23 mouse cellular contexts compared by ENCODE assay signal in genomic region chr12:67325335-67325734, GRCm38 (mm10).
"Had no signal": no experiment of that assay in that cellular context is flagged by ENCODE, and none has a peak within 500 bp of the region (broad histone marks: within the 10 kb centered on the region; RNA-seq: fewer than 3 reads in every experiment).

No protein-coding gene starts in this region.

- ATAC-seq: hindbrain, postnatal 0 days; intestine, embryonic 16.5 days; liver, embryonic 12.5 days had no signal

- DNase-seq: gastrocnemius, postnatal 14 days; gastrocnemius, postnatal 36 days; heart, adult 11 months; heart, adult 2 months; heart, postnatal 14 days; heart, postnatal 36 days; kidney, adult 11 months; kidney, postnatal 10 days; kidney, postnatal 25 days; layer of hippocampus, adult 9-11 months; layer of hippocampus, postnatal 36 days; left cerebral cortex, postnatal 4 days had no signal

- H3K9me3 ChIP-seq: heart, embryonic 13.5 days; heart, embryonic 15.5 days; hindbrain, embryonic 13.5 days; hindbrain, embryonic 15.5 days; limb, embryonic 13.5 days; limb, embryonic 15.5 days; liver, embryonic 12.5 days had no signal

- H3K27me3 ChIP-seq: heart, embryonic 13.5 days; heart, embryonic 15.5 days; hindbrain, embryonic 13.5 days; hindbrain, embryonic 15.5 days; limb, embryonic 13.5 days; limb, embryonic 15.5 days; liver, embryonic 12.5 days had no signal

- H3K36me3 ChIP-seq: heart, embryonic 13.5 days; heart, embryonic 15.5 days; hindbrain, embryonic 13.5 days; hindbrain, embryonic 15.5 days; limb, embryonic 13.5 days; limb, embryonic 15.5 days; liver, embryonic 12.5 days had no signal

- H3K4me3 ChIP-seq: heart, adult 2 months; heart, embryonic 13.5 days; heart, embryonic 15.5 days; hindbrain, embryonic 13.5 days; hindbrain, embryonic 15.5 days; limb, embryonic 13.5 days; limb, embryonic 15.5 days; liver, embryonic 12.5 days had no signal

- H3K4me1 ChIP-seq: heart, embryonic 13.5 days; heart, embryonic 15.5 days; hindbrain, embryonic 15.5 days; limb, embryonic 13.5 days; limb, embryonic 15.5 days; liver, embryonic 12.5 days had no signal

- H3K4me2 ChIP-seq: heart, embryonic 11.5 days; heart, embryonic 13.5 days; heart, embryonic 15.5 days; hindbrain, embryonic 13.5 days; hindbrain, embryonic 15.5 days; limb, embryonic 13.5 days; limb, embryonic 15.5 days; liver, embryonic 12.5 days had no signal

- H3K9ac ChIP-seq: heart, embryonic 13.5 days; heart, embryonic 15.5 days; hindbrain, embryonic 13.5 days; hindbrain, embryonic 15.5 days; limb, embryonic 13.5 days; limb, embryonic 15.5 days; liver, embryonic 12.5 days; liver, embryonic 14.5 days had no signal

- H3K27ac ChIP-seq: heart, adult 2 months; heart, embryonic 13.5 days; heart, embryonic 15.5 days; hindbrain, embryonic 13.5 days; hindbrain, embryonic 15.5 days; hindbrain, postnatal 0 days; limb, embryonic 13.5 days; limb, embryonic 15.5 days; liver, embryonic 12.5 days; liver, embryonic 14.5 days had no signal
